Comparison of ENCODE assay signal across 21 mouse cellular contexts in the genomic region with DNA sequence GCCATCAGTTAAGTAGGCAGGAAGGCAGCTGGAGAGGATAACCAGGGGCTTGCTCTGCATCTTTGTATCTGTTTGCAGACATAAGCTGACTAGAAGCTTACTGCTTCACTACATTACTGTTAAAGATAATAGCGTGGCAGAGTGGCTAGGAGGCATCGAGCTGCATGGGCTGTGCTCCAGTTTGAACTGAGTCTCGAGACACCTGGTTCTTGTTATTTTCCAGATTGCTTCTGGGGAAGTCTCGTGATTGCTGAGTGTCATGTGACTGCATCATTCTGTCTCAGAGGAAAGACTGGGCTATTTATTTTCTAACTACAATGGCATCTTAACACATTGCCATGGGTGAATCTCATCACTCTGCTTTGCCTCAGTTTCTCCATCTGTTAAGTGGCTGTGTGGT.
DNase-seq lines count a peak whose midpoint lies in the region; ATAC-seq lines count a peak whose summit lies in the region.
"Had no signal": no experiment of that assay in that cellular context is flagged by ENCODE, and none has a peak within 500 bp of the region (broad histone marks: within the 10 kb centered on the region; RNA-seq: fewer than 3 reads in every experiment).

No protein-coding gene starts in this region.

- no peaks in the 10 kb centered on the region for H3K36me3 ChIP-seq in heart, embryonic 15.5 days
- no peaks in the 10 kb centered on the region for H3K36me3 ChIP-seq in embryonic facial prominence, embryonic 15.5 days
- no peaks in the 10 kb centered on the region for H3K36me3 ChIP-seq in stomach, embryonic 14.5 days (ENCODE audit: control insufficient read depth, insufficient read depth, low read length)
- H3K36me3 ChIP-seq: liver, embryonic 12.5 days; midbrain, embryonic 13.5 days had no signal

- H3K4me2 ChIP-seq in heart, embryonic 15.5 days = no peak overlapping the region
- no peak overlapping the region for H3K4me2 ChIP-seq in embryonic facial prominence, embryonic 15.5 days (replicated peaks)
- no peak overlapping the region for H3K4me2 ChIP-seq in stomach, embryonic 14.5 days (replicated peaks; ENCODE audit: low read depth, low read length)
- H3K4me2 ChIP-seq: forebrain, embryonic 13.5 days; hindbrain, embryonic 14.5 days; liver, embryonic 12.5 days; midbrain, embryonic 13.5 days had no signal

- 16% methylated on average over 4 of the region's 4 CpGs for WGBS in heart, embryonic 15.5 days
- WGBS in embryonic facial prominence, embryonic 15.5 days = 11% methylated on average over 4 of the region's 4 CpGs
- WGBS in stomach, embryonic 14.5 days = 20% methylated on average over 4 of the region's 4 CpGs

- no peak overlapping the region for H3K9ac ChIP-seq in heart, embryonic 15.5 days
- H3K9ac ChIP-seq in embryonic facial prominence, embryonic 15.5 days = no peak overlapping the region
- no peak overlapping the region for H3K9ac ChIP-seq in stomach, embryonic 14.5 days (replicated peaks; ENCODE audit: low read depth, low read length)
- H3K9ac ChIP-seq: forebrain, embryonic 13.5 days; hindbrain, embryonic 14.5 days; liver, embryonic 12.5 days; midbrain, embryonic 13.5 days had no signal

- H3K4me1 ChIP-seq in heart, embryonic 15.5 days (replicated peaks) = peaks cover 9% of the 10 kb centered on the region
- H3K4me1 ChIP-seq in embryonic facial prominence, embryonic 15.5 days = peaks cover 28% of the 10 kb centered on the region
- H3K4me1 ChIP-seq in stomach, embryonic 14.5 days (ENCODE audit: control insufficient read depth, insufficient read depth, low read length) = peaks cover 15% of the 10 kb centered on the region
- H3K4me1 ChIP-seq: midbrain, embryonic 13.5 days had no signal

- H3K4me3 ChIP-seq in heart, embryonic 15.5 days = no peak overlapping the region
- no peak overlapping the region for H3K4me3 ChIP-seq in embryonic facial prominence, embryonic 15.5 days (replicated peaks)
- H3K4me3 ChIP-seq in stomach, embryonic 14.5 days (ENCODE audit: low read depth, low read length) = no peak overlapping the region
- H3K4me3 ChIP-seq: forebrain, embryonic 13.5 days; liver, embryonic 12.5 days; midbrain, embryonic 13.5 days; myocyte had no signal

- no peak for DNase-seq in heart, adult 18-20 months
- peak; percentile 64 for DNase-seq in adipocyte (ENCODE audit: low spot score)
- DNase-seq in urinary bladder, postnatal 36 days (ENCODE audit: low spot score in 2 of 2) = no peak
- no peak for DNase-seq in kidney, adult 11 months
- no peak for DNase-seq in kidney, adult 18-20 months
- DNase-seq: adrenal gland, postnatal 10 days; B cell, adult 2 months; cerebellum, adult 8-10 months; heart, postnatal 10 days; kidney, adult 8-10 months; kidney, postnatal 4 days; right cerebral cortex, adult 18-20 months; thymus, postnatal 4 days had no signal

- no peaks in the 10 kb centered on the region for H3K9me3 ChIP-seq in heart, embryonic 15.5 days (replicated peaks)
- no peaks in the 10 kb centered on the region for H3K9me3 ChIP-seq in embryonic facial prominence, embryonic 15.5 days (replicated peaks)
- no peaks in the 10 kb centered on the region for H3K9me3 ChIP-seq in stomach, embryonic 14.5 days (ENCODE audit: control insufficient read depth, low read depth, low read length)
- H3K9me3 ChIP-seq: forebrain, embryonic 13.5 days; liver, embryonic 12.5 days; midbrain, embryonic 13.5 days had no signal

- no peak for ATAC-seq in heart, embryonic 15.5 days (replicated peaks; ENCODE audit: insufficient number of reproducible peaks, insufficient read depth, low FRiP score, low read depth)
- no peak; the same call in 1 of the 2 replicates for ATAC-seq in embryonic facial prominence, embryonic 15.5 days (ENCODE audit: insufficient number of reproducible peaks, low FRiP score, low TSS enrichment, low read depth)
- no peak for ATAC-seq in stomach, embryonic 14.5 days (ENCODE audit: insufficient number of reproducible peaks, insufficient read depth, low FRiP score, low read depth)
- ATAC-seq: forebrain, embryonic 13.5 days; liver, embryonic 12.5 days; midbrain, embryonic 13.5 days had no signal

- H3K27ac ChIP-seq in heart, embryonic 15.5 days = peak overlapping the region; percentile 47; the same call in 1 of the 2 replicates
- peak overlapping the region; percentile 48; the same call in 1 of the 2 replicates for H3K27ac ChIP-seq in embryonic facial prominence, embryonic 15.5 days (replicated peaks)
- peak overlapping the region; percentile 56; the same call in 1 of the 2 replicates for H3K27ac ChIP-seq in stomach, embryonic 14.5 days (ENCODE audit: low read length)
- H3K27ac ChIP-seq: forebrain, embryonic 13.5 days; hindbrain, embryonic 14.5 days; liver, embryonic 12.5 days; midbrain, embryonic 13.5 days had no signal

- H3K27me3 ChIP-seq in heart, embryonic 15.5 days = no peaks in the 10 kb centered on the region
- H3K27me3 ChIP-seq in embryonic facial prominence, embryonic 15.5 days = no peaks in the 10 kb centered on the region
- no peaks in the 10 kb centered on the region for H3K27me3 ChIP-seq in stomach, embryonic 14.5 days (ENCODE audit: control insufficient read depth, insufficient read depth, low read length)
- H3K27me3 ChIP-seq: forebrain, embryonic 13.5 days; liver, embryonic 12.5 days; midbrain, embryonic 13.5 days had no signal
